Mouse (Mus musculus): ENCODE results near the gene Vps11.
"Not testable (repeated sequence)": the region's sequence is repeated elsewhere in the genome, so short reads cannot be mapped to it uniquely, and the experiment has no call there.

Vps11 gene

DNA sequence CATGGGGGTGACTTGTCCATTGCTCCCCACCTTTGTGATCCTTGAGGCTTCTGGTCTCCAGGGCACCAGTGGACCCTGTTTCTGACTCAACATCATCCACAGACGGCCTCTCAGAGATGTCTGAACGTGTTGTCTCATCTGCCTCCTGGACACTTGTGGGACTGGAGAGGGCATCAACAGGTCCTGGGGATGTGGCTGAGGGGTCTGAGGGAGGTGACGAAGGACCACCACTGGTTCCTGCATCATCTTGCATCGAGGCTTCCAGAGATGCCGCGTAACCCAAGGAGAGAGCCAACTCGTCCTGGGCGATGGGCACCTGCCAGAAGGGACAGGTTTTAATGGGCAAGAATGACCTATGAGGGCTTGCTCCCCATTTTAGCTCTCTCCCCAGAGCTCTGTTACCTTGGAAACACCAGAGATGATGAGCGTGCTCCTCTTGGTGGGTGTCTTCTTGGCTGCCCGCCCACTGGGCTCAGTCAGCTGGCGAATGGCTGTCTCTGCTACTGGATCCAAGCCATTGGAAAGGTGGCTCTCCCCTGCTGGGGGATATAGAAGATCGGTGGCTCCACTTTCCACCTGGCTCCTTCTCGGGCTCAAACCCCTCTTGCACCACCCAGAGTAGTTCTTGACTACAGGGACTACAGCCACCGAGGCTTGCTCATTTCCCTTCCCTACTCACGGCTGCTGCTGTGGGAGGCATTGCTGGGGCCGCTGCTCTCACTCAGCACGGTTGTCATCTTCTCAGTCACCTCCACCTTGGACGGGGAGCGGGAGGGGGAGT is 47.8 kb downstream of the Vps11 start:
- peak; percentile 48 to 64 for DNase-seq

DNA sequence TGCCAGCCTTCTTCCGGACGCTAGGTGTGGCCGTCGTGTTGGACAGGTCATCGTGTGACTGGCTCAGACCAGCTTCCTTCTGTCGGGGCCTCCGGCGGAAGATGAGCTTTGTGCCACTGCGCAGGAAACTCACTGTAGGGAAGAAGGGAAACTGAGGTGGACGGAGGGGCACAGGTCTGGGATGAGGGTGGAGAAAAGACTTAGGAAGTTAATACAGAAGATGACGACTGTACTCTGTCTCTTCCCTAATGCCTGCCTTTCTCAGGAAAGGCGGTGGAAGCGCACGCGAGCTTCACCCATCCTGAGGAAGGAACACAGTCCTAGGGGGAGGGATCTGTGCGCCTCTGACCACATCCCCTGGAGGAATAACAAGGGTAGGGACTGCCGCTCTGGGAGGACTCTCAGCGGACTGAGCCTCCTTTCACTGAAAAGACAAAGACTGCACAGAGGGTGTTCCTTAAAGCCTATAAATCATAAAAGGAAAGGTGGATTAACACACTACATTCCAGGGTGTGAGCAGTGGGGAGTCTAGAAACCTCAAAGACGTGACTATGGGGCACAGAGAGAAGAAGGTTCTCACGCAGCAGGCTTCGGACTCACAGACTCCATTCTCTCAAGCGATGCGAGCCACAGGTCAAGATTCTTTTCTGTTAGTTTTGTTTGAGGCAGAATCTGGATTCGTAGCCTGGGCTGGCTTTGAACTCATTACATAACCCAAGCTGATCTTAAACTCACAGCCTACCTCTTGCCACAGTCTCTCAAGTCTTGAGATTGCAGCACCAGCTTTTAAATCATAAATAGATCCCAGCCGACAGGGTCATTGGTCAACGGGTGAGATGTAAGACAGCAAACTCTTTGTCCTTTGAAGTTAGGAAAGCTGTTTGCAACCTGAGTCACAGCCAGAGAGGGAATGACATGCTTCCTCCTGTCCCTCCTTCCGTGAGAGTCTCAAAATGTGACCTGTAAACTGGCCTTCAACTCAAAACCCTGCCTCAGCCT is 50.0 kb downstream of the Vps11 start:
- DNase-seq: no peak

DNA sequence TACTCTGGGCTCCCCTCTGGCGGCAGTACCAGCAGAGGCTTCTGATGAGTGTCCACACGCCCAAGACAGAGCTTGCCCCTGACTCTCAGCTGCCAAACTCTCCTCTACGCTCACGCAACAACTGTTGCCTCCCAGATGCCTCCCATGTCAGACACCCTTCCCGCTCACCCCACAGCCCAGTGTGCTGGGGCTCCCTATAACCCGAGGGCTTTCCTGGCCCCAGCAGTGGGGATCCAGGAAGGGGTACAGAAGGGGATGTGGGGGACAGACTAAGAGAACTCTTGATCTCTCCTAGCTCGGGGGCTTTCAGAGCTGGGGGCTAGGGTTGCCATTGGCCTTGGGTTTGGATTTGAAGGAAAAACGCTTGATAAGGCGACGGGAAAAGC is 50.7 kb downstream of the Vps11 start:
- no peak for DNase-seq

DNA sequence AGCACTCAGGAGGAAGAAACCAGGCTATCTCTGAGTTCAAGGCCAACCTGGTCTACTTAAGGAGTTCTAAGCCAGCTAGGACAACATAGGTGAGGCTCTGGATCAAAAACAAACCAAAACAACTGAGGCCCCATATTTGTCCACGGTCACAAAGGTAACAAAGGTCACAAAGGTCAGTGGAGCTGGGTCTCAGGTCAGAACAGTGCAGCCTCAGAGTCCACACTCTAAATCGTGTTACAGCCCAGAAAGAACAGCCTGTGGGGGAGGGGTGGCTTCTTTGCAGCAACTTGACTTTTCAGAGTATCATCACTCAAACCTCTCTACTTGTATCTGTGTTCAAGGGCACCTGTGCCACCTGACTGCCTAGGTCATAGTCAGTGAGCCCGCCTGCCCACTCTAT is 51.7 kb downstream of the Vps11 start:
- DNase-seq: no peak

DNA sequence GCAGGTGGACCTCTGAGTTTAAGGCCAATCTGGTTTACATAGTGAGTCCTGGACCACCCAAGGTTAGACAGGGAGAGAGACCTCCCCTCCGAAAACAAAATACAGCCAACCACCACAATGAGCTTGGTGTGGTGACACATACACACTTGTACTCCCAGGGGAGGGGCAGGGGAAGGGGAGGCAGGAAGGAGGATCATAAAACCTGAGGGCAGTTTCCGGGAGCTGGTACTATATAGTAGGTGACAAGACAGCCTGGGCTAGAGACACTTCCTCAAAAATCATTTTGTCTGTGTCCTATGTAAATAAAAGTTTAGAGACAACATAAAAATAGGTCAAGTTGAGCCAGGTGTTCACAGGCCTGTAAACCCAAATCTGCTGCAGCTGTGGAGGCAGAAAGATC is 54.2 kb downstream of the Vps11 start:
- DNase-seq: no peak

DNA sequence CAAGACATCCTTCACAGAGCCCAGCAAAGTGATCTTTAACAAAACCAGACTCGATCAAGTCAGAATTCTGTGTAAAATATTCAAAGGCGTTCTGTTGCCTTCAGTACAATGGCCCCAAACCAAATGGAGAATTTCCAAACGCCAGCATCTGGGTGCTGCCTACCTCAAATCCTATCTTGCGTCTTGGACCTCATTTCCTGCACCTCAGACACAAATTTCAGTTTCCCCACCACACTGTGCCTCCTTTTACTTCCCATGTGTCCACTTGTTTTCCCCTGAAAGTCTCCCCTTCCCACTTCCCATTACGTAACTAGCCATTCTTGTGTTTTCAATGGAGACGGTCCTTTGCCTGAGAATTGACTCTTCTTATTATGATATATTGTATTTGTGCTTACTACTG is 54.9 kb downstream of the Vps11 start:
- DNase-seq: no peak

DNA sequence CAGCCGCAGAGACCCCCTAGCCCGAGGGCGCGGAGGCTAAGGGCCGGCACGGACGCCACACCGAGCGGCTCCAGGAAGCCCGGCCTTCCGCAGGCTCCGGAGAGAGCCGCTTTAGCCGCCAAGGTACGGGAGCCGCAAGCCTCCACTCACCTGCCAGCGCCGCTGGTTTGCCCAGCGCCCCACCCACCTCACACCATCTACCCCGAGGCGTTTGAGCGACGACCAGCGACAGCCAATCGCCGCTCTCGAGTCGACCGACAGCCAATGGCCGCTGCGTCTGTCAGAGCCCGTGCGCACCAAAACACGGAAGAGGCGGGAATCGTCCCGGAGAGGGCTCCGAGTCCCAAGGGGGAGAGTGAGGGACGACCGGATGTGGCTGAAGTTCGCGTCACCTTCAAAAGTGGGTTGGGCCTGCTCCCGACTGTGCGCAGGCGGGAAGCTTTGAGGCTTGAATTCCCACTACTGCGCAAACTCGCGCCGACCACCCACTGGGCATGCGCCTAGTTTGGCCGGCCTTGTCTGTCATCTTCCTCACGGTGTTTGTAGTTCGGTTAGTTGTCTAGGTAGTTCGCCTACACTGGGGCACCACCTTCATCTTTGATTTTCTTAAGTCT is 55.9 kb downstream of the Vps11 start, which contains the start of gene Hinfp:
Hinfp (minus strand) TSS at position 206 of the 614 bp plus-strand sequence.
- DNase-seq: peak; percentile 97

DNA sequence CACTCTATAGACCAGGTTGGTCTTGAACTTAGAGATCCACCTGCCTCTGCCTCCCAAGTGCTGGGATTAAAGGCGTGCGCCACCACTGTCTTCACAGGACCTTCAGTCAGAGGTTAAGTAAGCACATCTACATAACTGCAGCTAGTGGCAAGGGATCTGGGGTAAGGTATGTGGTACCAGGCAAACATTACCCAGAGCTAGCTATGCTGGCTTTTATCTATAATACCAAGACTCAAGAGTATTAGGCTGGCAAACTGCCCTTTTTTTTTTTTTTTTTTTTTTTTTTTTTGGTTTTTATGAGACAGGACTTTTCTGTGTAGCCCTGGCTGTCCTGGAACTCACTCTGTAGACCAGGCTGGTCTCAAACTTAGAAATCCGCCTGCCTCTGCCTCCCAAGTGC is 61.5 kb downstream of the Vps11 start:
- not testable (repeated sequence) for DNase-seq

Data from cerebellum, postnatal 36 days (tissue).